Mouse (Mus musculus): Measurements from ENCODE around the gene Kpna2.

DNA sequence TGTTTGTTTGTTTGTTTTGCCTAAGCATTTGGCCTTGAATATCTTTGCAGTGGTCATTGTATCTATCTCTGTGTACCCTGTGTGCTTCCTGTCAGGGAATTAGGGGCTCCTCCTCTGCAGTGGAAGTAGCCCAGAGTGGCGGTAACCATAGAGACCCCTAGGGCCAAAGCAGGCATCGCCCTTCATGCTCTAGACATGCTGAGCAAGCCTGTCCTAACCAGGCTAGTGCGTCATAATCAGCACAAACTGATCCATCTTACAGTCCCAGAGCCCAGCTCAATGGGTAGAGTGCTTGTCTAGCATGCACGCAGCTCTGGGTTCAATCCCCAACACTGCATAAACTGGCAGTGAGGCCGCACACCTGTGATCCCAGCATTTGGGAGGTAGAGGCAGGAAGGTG lies 40.2 kb downstream of the Kpna2 start:
- TF ChIP-seq GATA1 (IDR thresholded peaks at IDR 0.05; ENCODE audit: low read length): no peak
- TF ChIP-seq TAL1 (IDR thresholded peaks at IDR 0.05; ENCODE audit: low read length): no peak
